Mouse (Mus musculus) liver, embryonic 16.5 days (tissue): ENCODE results near the gene Rprd1b. TPM values are rescaled to one million over a fixed set of nuclear protein-coding genes. Genes with fewer than 3 reads are reported as not detected.

Source experiments
- ATAC-seq: fragments of 200-750 bp; cut with Nextera tagmentation; 2 replicates; pipeline ENCODE4 v1.8.0; 2017; ENCODE audit warnings: low read depth, mild to moderate bottlenecking, moderate number of reproducible peaks, moderate library complexity
- H3K27ac ChIP-seq: fragments of 300-500 bp; sonication (generic); 2 replicates; pipeline ENCODE4 v1.5.1; 2014; ENCODE audit warnings: mild to moderate bottlenecking, low read length
- H3K27me3 ChIP-seq: fragments of 300-500 bp; sonication (generic); 2 replicates; pipeline ENCODE4 v1.6.1; 2014; ENCODE audit warnings: low read depth, low read length, mixed read lengths; ENCODE audit not compliant: control insufficient read depth, insufficient read depth
- H3K36me3 ChIP-seq: fragments of 300-500 bp; sonication (generic); 2 replicates; pipeline ENCODE4 v1.6.1; 2014; ENCODE audit warnings: mild to moderate bottlenecking; ENCODE audit not compliant: control insufficient read depth, insufficient read depth
- H3K4me1 ChIP-seq: fragments of 300-500 bp; sonication (generic); 2 replicates; pipeline ENCODE4 v1.6.1; 2014; ENCODE audit warnings: low read depth, low read length, mixed read lengths; ENCODE audit not compliant: control insufficient read depth
- H3K4me2 ChIP-seq: fragments of 300-500 bp; sonication (generic); 2 replicates; pipeline ENCODE4 v1.6.1; 2014; ENCODE audit warnings: low read depth, low read length, mixed read lengths
- H3K4me3 ChIP-seq: fragments of 300-500 bp; sonication (generic); 2 replicates; pipeline ENCODE4 v1.5.1; 2014; ENCODE audit warnings: low read depth, mild to moderate bottlenecking, low read length
- H3K9ac ChIP-seq: fragments of 300-500 bp; sonication (generic); 2 replicates; pipeline ENCODE4 v1.6.1; 2014; ENCODE audit warnings: low read depth, low read length
- H3K9me3 ChIP-seq: fragments of 300-500 bp; sonication (generic); replicated peaks from 2 replicates; pipeline ENCODE4 v1.6.1; 2016; ENCODE audit warnings: low read length; ENCODE audit not compliant: control insufficient read depth
- WGBS: fragments of 180-500 bp; shearing (Covaris S2); extraction: QIAGEN DNeasy Blood & Tissue Kit; methylation state at CpG from one replicate; pipeline ENCODE4 v1.1.7; 2014; ENCODE audit not compliant: insufficient replicate concordance; 5-methylcytosine and 5-hydroxymethylcytosine counted together
- polyA plus RNA-seq: library from polyadenylated mRNA; unstranded; fragments of >200 nt; fragmentation: Nextera tagmentation; extraction: Ambion mirVana; gene quantifications from 2 replicates; pipeline ENCODE4 v1.2.1, GENCODE M21; 2015

The Rprd1b gene
- polyA plus RNA-seq, 1 experiment from 2014 or later: 25.1 TPM

GRCm38 (mm10) chr2:158167496-158168205, 139.4 kb downstream of the Rprd1b start:
- Histone ChIP-seq H3K27ac (no peak overlapping the region), H3K9ac (no peak overlapping the region), H3K4me3 (no peak overlapping the region), H3K36me3 (no peaks in the 10 kb centered on the region), H3K4me2 (no peak overlapping the region), H3K27me3 (no peaks in the 10 kb centered on the region), H3K4me1 (peaks cover 4% of the 10 kb centered on the region; the same call in 1 of the 2 replicates), H3K9me3 (no peaks in the 10 kb centered on the region)
- 42% methylated on average over 9 of the region's 9 CpGs for WGBS
- ATAC-seq: no peak

GRCm38 (mm10) chr2:158168741-158169211, 140.5 kb downstream of the Rprd1b start:
- ATAC-seq: peak; percentile 48; the same call in 1 of the 2 replicates
- no peak overlapping the region for H3K9ac ChIP-seq

GRCm38 (mm10) chr2:158169351-158169750, 141.1 kb downstream of the Rprd1b start:
- 74% methylated on average over 6 of the region's 6 CpGs for WGBS
- ATAC-seq: no peak
- H3K27ac ChIP-seq: no peak overlapping the region
- no peak overlapping the region for H3K9ac ChIP-seq
- no peak overlapping the region for H3K4me2 ChIP-seq
- no peak overlapping the region for H3K4me3 ChIP-seq
- H3K27me3 ChIP-seq: no peaks in the 10 kb centered on the region
- no peaks in the 10 kb centered on the region for H3K9me3 ChIP-seq
- H3K36me3 ChIP-seq: no peaks in the 10 kb centered on the region
- peaks cover under 1% of the 10 kb centered on the region for H3K4me1 ChIP-seq

More at GRCm38 (mm10) chr2:158168741-158169211, 140.5 kb downstream of the Rprd1b start:
- no peaks in the 10 kb centered on the region; the same call in 1 of the 2 replicates for H3K4me1 ChIP-seq
- no peak overlapping the region for H3K4me3 ChIP-seq
- H3K4me2 ChIP-seq: no peak overlapping the region
- H3K36me3 ChIP-seq: no peaks in the 10 kb centered on the region
- H3K9me3 ChIP-seq: no peaks in the 10 kb centered on the region
- 55% methylated on average over 8 of the region's 8 CpGs for WGBS
- H3K27ac ChIP-seq: no peak overlapping the region
- no peaks in the 10 kb centered on the region for H3K27me3 ChIP-seq

- 62% methylated on average over 7 of the region's 7 CpGs for WGBS
- Histone ChIP-seq H3K36me3 (no peaks in the 10 kb centered on the region), H3K9me3 (no peaks in the 10 kb centered on the region), H3K27ac (no peak overlapping the region), H3K27me3 (no peaks in the 10 kb centered on the region), H3K4me3 (no peak overlapping the region), H3K4me2 (no peak overlapping the region), H3K4me1 (peaks cover 5% of the 10 kb centered on the region), H3K9ac (no peak overlapping the region)
- no peak for ATAC-seq
Measured at GRCm38 (mm10) chr2:158169771-158170170, 141.5 kb downstream of the Rprd1b start.

GRCm38 (mm10) chr2:158170394-158170793, 142.1 kb downstream of the Rprd1b start:
- Histone ChIP-seq H3K27ac (no peak overlapping the region), H3K9ac (no peak overlapping the region), H3K36me3 (no peaks in the 10 kb centered on the region), H3K9me3 (no peaks in the 10 kb centered on the region), H3K4me2 (no peak overlapping the region), H3K4me3 (no peak overlapping the region), H3K4me1 (peaks cover 11% of the 10 kb centered on the region), H3K27me3 (no peaks in the 10 kb centered on the region)
- WGBS: 42% methylated on average over 2 of the region's 2 CpGs
- no peak for ATAC-seq

- Histone ChIP-seq H3K27me3 (peaks cover 2% of the 10 kb centered on the region; the same call in 1 of the 2 replicates), H3K4me2 (no peak overlapping the region; the same call in 1 of the 2 replicates), H3K9ac (no peak overlapping the region), H3K27ac (peak overlapping the region; percentile 80), H3K4me3 (no peak overlapping the region), H3K36me3 (no peaks in the 10 kb centered on the region), H3K9me3 (no peaks in the 10 kb centered on the region), H3K4me1 (peaks cover 28% of the 10 kb centered on the region)
- 27% methylated on average over 5 of the region's 5 CpGs for WGBS
- ATAC-seq: no peak
Measured at GRCm38 (mm10) chr2:158174438-158174837, 146.1 kb downstream of the Rprd1b start.

- peak; percentile 33 for ATAC-seq
- Histone ChIP-seq H3K4me1 (peaks cover 29% of the 10 kb centered on the region), H3K4me2 (no peak overlapping the region; the same call in 1 of the 2 replicates), H3K27me3 (peaks cover 2% of the 10 kb centered on the region; the same call in 1 of the 2 replicates), H3K27ac (peak overlapping the region; percentile 80), H3K4me3 (no peak overlapping the region), H3K36me3 (no peaks in the 10 kb centered on the region), H3K9me3 (no peaks in the 10 kb centered on the region), H3K9ac (no peak overlapping the region)
- WGBS: 50% methylated on average over 15 of the region's 15 CpGs
Measured at GRCm38 (mm10) chr2:158174958-158175357, 146.7 kb downstream of the Rprd1b start.

GRCm38 (mm10) chr2:158175433-158175832, 147.1 kb downstream of the Rprd1b start:
- Histone ChIP-seq H3K27ac (peak overlapping the region; percentile 80), H3K4me1 (peaks cover 29% of the 10 kb centered on the region), H3K9me3 (no peaks in the 10 kb centered on the region), H3K27me3 (peaks cover 2% of the 10 kb centered on the region; the same call in 1 of the 2 replicates), H3K36me3 (no peaks in the 10 kb centered on the region), H3K4me2 (no peak overlapping the region; the same call in 1 of the 2 replicates), H3K9ac (no peak overlapping the region), H3K4me3 (no peak overlapping the region)
- peak; percentile 81 for ATAC-seq
- WGBS: 3% methylated on average over 3 of the region's 3 CpGs

GRCm38 (mm10) chr2:158176763-158177162, 148.5 kb downstream of the Rprd1b start:
- peaks cover 2% of the 10 kb centered on the region; the same call in 1 of the 2 replicates for H3K27me3 ChIP-seq
- no peaks in the 10 kb centered on the region for H3K9me3 ChIP-seq
- 70% methylated on average over 9 of the region's 9 CpGs for WGBS
- H3K27ac ChIP-seq: no peak overlapping the region
- no peak overlapping the region for H3K4me3 ChIP-seq
- no peaks in the 10 kb centered on the region for H3K36me3 ChIP-seq
- H3K4me2 ChIP-seq: no peak overlapping the region
- ATAC-seq: no peak
- H3K9ac ChIP-seq: no peak overlapping the region
- H3K4me1 ChIP-seq: peaks cover 29% of the 10 kb centered on the region
